Mouse (Mus musculus): ENCODE measurements around the gene Ilk.

DNA sequence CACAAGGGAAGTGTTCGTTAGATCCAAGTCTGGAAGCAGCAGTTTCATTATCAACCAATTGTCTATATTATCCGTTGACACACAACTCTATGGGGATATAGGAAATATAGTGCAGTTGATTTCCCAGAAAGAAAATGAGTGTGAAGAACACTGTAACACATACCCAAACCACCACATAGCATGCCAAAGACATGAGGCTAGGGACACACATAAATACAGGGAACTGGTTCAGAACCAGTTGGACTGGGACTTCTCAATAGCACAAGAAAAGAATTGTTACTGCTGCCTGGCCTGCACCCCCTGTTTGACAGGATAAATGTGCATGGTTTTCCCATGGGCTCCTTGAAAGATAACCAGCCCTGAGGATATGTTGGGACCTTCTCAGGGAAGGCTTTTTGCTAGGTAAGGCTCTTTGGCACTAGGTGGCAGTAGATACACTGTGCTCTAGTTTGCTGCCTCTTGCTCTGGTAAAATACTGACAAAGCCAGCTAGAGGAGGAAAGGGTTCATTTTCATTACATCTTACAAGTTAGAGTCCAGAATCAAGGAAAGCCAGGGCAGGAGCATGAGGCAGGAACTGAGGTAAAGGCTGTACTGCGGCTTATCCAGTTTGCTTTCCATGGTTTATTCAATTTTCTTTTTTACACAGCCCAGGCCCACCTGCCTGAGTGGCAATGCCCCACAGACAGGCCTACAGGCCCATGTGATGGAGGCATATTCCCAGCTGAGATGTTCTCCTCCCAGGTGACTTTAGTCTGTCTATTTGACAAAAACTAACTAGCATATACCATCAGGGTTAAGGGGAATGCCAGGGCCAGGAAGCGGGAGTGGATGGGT lies 10.0 kb upstream of the Ilk start:
- TF ChIP-seq CTCF (IDR thresholded peaks at IDR 0.05; ENCODE audit: low read depth, low read length) = no peak
- no peak for TF ChIP-seq POLR2A (IDR thresholded peaks at IDR 0.05; ENCODE audit: insufficient read depth, low read length)
- no peak for TF ChIP-seq EP300 (IDR thresholded peaks at IDR 0.05; ENCODE audit: insufficient read depth, low read depth, low read length)
